Mouse (Mus musculus): Measurements from ENCODE around the gene Kcnh1.

Kcnh1 gene

GRCm38 (mm10) chr1:192315392-192316070 lies 125.0 kb downstream of the Kcnh1 start:
- no peak for DNase-seq (ENCODE audit: low spot score)

GRCm38 (mm10) chr1:192324223-192324622 lies 133.6 kb downstream of the Kcnh1 start:
- no peak for DNase-seq (ENCODE audit: low spot score)

GRCm38 (mm10) chr1:192327052-192327451 lies 136.5 kb downstream of the Kcnh1 start:
- DNase-seq (ENCODE audit: low spot score) = no peak

GRCm38 (mm10) chr1:192331207-192331606 lies 140.6 kb downstream of the Kcnh1 start:
- no peak for DNase-seq (ENCODE audit: low spot score)

- no peak for DNase-seq (ENCODE audit: low spot score)
Measured at GRCm38 (mm10) chr1:192336029-192336428, 145.5 kb downstream of the Kcnh1 start.

- no peak for DNase-seq (ENCODE audit: low spot score)
Measured at GRCm38 (mm10) chr1:192339361-192340077, 148.9 kb downstream of the Kcnh1 start.

DNA sequence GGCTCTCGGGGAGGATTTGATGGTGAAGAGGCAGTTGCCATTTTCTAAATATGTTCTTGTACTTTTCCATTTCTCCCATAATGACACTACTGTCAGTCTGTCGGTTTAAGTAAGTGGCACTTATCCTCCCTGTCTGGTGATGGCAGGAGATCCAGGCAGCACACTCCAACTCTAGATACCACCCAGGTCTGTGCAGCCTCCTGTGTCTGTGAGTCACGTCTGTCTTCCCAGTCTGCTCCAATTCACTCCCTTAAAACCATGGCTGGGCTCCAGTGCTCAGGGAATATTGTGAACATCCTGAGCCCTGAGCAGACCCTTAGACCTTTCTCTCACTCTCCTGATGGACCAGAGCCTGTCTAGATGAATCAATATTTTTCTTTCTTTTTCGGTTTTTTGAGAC lies 151.2 kb downstream of the Kcnh1 start:
- no peak for DNase-seq (ENCODE audit: low spot score)

GRCm38 (mm10) chr1:192343996-192344395 lies 153.4 kb downstream of the Kcnh1 start:
- DNase-seq (ENCODE audit: low spot score) = no peak

DNA sequence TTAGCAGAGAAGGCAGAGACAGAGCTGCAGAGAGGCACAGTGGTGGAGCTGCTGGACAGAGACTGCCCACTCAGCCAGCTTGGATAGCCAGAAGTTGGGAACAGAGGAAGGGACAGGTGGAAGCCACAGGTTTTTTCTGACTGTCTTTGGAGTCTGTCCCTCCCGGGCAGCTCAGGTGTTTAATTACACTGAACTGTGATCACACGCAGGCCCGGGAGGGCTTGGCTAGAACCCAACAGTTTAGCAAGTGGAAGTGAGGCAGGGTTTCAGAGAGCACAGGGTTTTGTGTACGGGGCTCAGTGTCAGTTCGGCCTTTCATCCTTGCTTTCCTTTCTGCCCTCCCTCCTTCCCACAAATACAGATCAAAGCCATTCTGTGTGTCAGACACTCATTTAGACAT lies 156.8 kb downstream of the Kcnh1 start:
- no peak for DNase-seq (ENCODE audit: low spot score)

DNA sequence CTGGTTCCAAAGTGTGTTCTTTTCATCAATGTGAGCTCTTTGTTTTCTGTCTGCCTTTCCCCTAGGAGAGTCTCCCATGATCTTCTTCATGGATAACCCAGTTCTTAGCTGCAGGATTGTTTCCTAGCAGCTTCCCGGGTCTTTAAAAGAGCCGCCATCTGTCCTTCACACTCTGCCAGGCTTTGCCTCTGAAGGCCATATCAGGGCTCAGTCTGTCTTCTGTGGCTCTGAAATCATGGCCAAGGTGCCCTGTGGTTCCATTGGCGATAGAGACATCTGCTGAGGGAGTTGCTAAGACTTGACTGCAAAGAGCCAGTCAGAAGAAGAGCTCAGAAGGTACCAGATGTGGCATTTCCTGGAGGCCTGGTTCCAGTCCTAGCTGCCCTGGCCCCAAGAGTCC lies 165.7 kb downstream of the Kcnh1 start:
- no peak for DNase-seq (ENCODE audit: low spot score)

DNA sequence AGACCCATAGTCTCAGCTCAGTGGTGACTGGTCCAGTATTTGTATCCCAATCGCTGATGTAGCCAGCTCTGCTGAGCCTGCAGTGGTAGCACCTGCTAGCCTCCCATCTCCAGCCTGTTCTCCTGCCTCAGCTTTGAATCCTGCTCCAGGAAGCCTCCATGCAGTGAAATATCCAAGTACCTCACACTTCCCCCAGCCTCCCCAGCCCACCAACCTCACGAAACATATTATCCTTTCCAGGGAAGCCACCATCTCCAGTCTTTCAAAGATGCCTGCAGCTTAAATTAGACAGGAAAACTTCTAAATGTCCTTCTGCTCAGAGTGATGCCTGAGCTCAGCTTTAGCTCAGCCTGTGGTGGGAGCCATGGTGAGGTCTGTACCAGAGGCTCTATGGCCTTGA lies 168.6 kb downstream of the Kcnh1 start:
- DNase-seq (ENCODE audit: low spot score) = no peak

GRCm38 (mm10) chr1:192368336-192368735 lies 177.8 kb downstream of the Kcnh1 start:
- DNase-seq (ENCODE audit: low spot score) = no peak

- DNase-seq (ENCODE audit: low spot score) = no peak
Measured at GRCm38 (mm10) chr1:192371943-192372614, 181.5 kb downstream of the Kcnh1 start.

- DNase-seq (ENCODE audit: low spot score) = no peak
Measured at GRCm38 (mm10) chr1:192378546-192379075, 188.0 kb downstream of the Kcnh1 start.

DNA sequence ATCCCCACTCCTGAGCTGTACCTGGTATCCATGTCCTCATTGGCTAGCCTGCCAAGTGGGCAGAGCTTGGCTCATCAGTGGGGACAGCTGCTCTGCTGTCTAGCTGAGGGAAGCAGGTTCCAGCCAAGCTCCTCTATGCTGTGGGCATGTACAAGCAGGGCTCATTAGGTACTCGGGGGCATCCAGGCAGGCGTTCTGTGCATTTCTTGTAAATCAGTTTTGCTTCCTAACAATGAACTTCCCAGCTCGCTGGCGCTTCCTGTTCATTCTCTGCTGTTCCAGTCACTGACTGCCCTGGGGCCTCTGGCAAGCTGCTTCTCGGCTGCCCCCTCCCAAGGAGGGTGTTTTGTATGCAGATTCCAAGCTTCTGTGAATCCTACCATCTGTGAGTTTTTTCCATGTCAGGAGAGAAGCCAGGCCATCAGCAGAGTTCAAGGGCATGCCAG lies 190.0 kb downstream of the Kcnh1 start:
- DNase-seq (ENCODE audit: low spot score) = no peak

DNA sequence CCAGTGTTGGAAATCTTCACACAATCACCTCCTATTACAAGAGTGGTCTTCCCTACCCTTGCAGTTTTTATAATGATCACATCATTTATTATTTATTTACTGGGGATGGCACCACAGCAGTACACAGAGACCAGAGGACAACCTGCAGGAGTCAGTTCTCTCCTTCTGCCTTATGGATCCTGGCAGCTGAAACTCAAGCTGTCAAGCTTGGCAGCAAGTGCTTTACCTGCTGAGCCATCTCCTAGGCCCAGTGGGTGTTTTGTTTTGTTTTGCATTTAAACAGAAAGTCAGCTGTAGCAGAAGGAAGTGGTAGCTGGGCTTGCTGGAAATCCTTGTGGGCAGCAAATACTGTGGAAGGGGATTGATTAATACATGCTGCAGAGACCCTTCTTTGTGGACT lies 197.1 kb downstream of the Kcnh1 start:
- no peak for DNase-seq (ENCODE audit: low spot score)

DNA sequence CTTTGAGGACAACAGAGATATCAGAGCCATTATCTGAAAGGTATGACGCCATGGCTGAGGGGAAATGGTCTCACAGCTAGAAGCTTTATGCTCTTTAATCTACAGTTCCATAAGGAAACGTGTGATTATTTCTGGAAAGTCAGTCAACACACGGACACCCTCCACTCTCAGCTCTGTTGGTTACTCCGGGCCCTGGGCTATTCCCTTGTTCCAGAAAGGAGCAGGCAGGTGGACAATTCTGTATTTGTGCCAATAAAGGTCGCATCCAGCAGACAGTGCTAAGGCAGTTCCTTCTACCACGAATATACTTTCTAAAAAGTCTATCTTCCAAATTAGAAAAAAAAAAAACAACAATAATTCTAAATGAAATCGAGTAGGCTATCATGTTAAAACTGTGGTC lies 200.5 kb downstream of the Kcnh1 start:
- no peak for DNase-seq (ENCODE audit: low spot score)

DNA sequence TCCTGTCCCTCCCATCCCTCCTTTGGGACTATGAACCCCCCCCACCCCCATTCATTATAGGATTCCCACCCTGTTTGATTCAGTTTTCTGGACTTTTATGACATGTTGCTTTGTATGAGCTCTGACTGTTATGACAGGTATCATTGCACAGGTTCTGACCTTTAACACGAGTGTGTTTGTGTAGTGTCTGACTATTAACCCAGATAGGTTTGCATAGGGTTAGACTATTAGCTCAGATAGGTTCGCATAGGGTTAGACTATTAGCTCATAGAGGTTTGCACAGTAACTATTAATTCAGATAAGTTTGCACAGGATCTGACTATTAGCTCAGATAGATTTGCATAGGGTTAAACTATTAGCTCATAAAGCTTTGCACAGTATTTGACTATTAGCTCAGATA lies 201.7 kb downstream of the Kcnh1 start:
- no peak for DNase-seq (ENCODE audit: low spot score)

GRCm38 (mm10) chr1:192399667-192400490 lies 209.3 kb downstream of the Kcnh1 start:
- DNase-seq (ENCODE audit: low spot score) = no peak

DNA sequence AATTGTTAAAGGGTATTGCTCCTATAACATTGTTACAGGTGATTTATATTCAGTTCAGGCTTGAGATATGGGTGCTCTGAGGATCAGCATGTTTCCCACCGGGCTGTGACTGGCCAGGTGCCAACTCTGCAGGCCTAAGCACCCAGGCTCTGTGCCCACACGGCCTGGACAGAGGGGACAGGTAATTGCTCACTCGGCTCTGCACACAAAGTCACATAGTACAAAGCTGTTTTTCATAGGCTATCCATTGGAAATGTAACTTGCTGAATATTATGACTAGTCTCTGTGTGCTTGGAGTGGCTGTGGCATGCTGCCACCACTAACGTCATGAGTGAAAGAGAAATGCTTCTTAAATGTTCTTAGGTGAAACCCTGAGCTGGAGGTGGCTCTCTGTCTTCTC lies 210.4 kb downstream of the Kcnh1 start:
- no peak for DNase-seq (ENCODE audit: low spot score)

- no peak for DNase-seq (ENCODE audit: low spot score)
Measured at GRCm38 (mm10) chr1:192402911-192403704, 212.5 kb downstream of the Kcnh1 start.
